Mouse (Mus musculus) midbrain, embryonic 16.5 days (tissue): ENCODE measurements around the gene Fstl5. TPM values are rescaled to one million over a fixed set of nuclear protein-coding genes. Genes with fewer than 3 reads are reported as not detected.

ENCODE experiments used
- ATAC-seq: fragments of 200-750 bp; cut with Nextera tagmentation; 2 replicates; pipeline ENCODE4 v1.8.0; 2017; ENCODE audit warnings: moderate TSS enrichment
- H3K27ac ChIP-seq: fragments of 300-500 bp; sonication (generic); 2 replicates; pipeline ENCODE4 v1.5.1; 2014; ENCODE audit warnings: mild to moderate bottlenecking, low read length, mixed read lengths
- H3K27me3 ChIP-seq: fragments of 300-500 bp; sonication (generic); 2 replicates; pipeline ENCODE4 v1.6.1; 2014; ENCODE audit warnings: low read depth, low read length, mixed read lengths; ENCODE audit not compliant: control insufficient read depth, insufficient read depth
- H3K36me3 ChIP-seq: fragments of 300-500 bp; sonication (generic); 2 replicates; pipeline ENCODE4 v1.6.1; 2014; ENCODE audit warnings: mild to moderate bottlenecking, low read length, moderate library complexity, mixed read lengths; ENCODE audit not compliant: control insufficient read depth, insufficient read depth
- H3K4me1 ChIP-seq: fragments of 300-500 bp; sonication (generic); 2 replicates; pipeline ENCODE4 v1.6.1; 2014; ENCODE audit warnings: mild to moderate bottlenecking, low read length, mixed read lengths; ENCODE audit not compliant: control insufficient read depth, insufficient read depth
- H3K4me2 ChIP-seq: fragments of 300-500 bp; sonication (generic); 2 replicates; pipeline ENCODE4 v1.6.1; 2014; ENCODE audit warnings: mild to moderate bottlenecking, low read length, mixed read lengths
- H3K4me3 ChIP-seq: fragments of 300-500 bp; sonication (generic); 2 replicates; pipeline ENCODE4 v1.5.1; 2014; ENCODE audit warnings: low read depth, mild to moderate bottlenecking, low read length, moderate library complexity, mixed read lengths
- H3K9ac ChIP-seq: fragments of 300-500 bp; sonication (generic); 2 replicates; pipeline ENCODE4 v1.6.1; 2014; ENCODE audit warnings: low read depth, low read length, mixed read lengths
- H3K9me3 ChIP-seq: fragments of 300-500 bp; sonication (generic); replicated peaks from 2 replicates; pipeline ENCODE4 v1.6.1; 2014; ENCODE audit warnings: mild to moderate bottlenecking, low read length, mixed read lengths; ENCODE audit not compliant: control insufficient read depth, poor library complexity, severe bottlenecking
- WGBS: fragments of 180-500 bp; shearing (Covaris S2); extraction: QIAGEN DNeasy Blood & Tissue Kit; methylation state at CpG from one replicate; pipeline ENCODE4 v1.1.7; 2014; 5-methylcytosine and 5-hydroxymethylcytosine counted together
- polyA plus RNA-seq: library from polyadenylated mRNA; unstranded; fragments of >200 nt; fragmentation: Nextera tagmentation; extraction: Ambion mirVana; gene quantifications from 2 replicates; pipeline ENCODE4 v1.2.1, GENCODE M21; 2015

The Fstl5 gene
- polyA plus RNA-seq, 1 experiment from 2014 or later = 56.3 TPM

- H3K36me3 ChIP-seq = no peaks in the 10 kb centered on the region
- 77% methylated on average over 4 of the region's 4 CpGs for WGBS
- no peak for ATAC-seq
- H3K9me3 ChIP-seq = no peaks in the 10 kb centered on the region
- no peak overlapping the region for H3K4me2 ChIP-seq
- no peak overlapping the region for H3K9ac ChIP-seq
- H3K4me3 ChIP-seq = no peak overlapping the region
- H3K27ac ChIP-seq = no peak overlapping the region
- no peaks in the 10 kb centered on the region for H3K27me3 ChIP-seq
- no peaks in the 10 kb centered on the region for H3K4me1 ChIP-seq
These were observed 519.1 kb downstream of the Fstl5 start for GRCm38 (mm10) chr3:76593148-76593547.

DNA sequence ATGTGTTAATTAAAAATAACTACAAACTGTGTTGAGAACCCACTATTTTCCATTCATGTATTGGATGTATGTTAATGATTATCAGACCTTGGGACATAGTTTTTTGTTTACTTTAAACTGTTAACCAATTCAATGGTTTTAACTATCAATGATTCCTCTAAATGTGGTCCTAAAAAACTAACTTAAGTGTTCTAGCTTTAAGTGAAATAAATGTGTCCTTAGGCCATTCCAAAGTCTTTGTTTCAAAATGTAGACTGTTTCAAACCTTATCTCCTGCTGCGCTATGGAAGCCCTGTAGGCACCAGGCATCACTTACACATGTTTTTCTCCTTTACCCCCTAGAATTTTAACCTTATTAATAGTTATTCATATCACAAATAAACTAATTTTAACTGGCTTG is 546.0 kb downstream of the Fstl5 start:
- H3K4me2 ChIP-seq = no peak overlapping the region
- H3K36me3 ChIP-seq = no peaks in the 10 kb centered on the region
- ATAC-seq = no peak
- H3K9me3 ChIP-seq = no peaks in the 10 kb centered on the region
- H3K27me3 ChIP-seq = no peaks in the 10 kb centered on the region
- no peak overlapping the region for H3K27ac ChIP-seq
- no peak overlapping the region for H3K9ac ChIP-seq
- H3K4me3 ChIP-seq = no peak overlapping the region
- no peaks in the 10 kb centered on the region for H3K4me1 ChIP-seq
- WGBS = 88% methylated on average over 1 of the region's 1 CpGs

DNA sequence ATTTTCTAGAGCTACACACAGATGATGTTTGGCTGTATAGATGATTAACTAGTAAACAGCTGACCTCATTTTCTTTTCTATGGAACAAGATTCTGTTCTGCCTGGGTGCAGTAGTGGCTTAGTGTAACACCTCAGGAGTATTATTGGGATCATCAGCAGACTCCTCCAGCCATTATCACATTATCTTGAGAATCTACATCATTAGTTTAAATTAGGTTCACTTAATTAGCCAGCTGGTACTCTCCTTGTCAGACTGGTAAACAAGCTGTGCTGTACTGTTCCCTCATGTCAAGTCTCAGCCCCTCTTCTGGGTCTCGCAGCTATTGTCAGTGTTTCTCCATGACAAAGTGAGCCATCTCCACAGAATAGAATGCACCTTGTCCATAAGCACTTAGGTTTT is 580.2 kb downstream of the Fstl5 start:
- peak; percentile 68; the same call in 1 of the 2 replicates for ATAC-seq
- Histone ChIP-seq H3K4me1 (no peaks in the 10 kb centered on the region), H3K27me3 (no peaks in the 10 kb centered on the region), H3K4me2 (no peak overlapping the region), H3K36me3 (no peaks in the 10 kb centered on the region), H3K27ac (no peak overlapping the region), H3K4me3 (no peak overlapping the region), H3K9me3 (no peaks in the 10 kb centered on the region), H3K9ac (no peak overlapping the region)
- WGBS = 77% methylated on average over 1 of the region's 1 CpGs

DNA sequence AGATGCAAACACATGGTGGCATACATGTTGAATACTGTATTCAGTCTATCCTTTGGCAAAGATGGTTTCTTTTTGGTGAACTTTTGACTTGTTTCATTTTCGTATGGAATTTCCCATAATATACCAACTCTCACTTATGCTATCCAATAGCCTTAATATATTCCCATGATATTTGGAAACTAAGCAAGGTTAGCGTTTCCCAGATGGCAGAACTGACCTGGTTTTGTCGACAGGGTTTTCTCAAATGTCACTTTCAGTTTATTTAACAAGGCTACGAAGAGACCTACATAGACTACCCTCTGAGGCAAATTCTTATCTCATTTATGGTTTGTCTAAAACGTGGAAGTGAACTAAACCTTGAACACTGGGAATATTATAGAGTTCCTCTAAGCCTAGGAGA is 596.8 kb downstream of the Fstl5 start:
- no peak overlapping the region for H3K27ac ChIP-seq
- H3K4me2 ChIP-seq = no peak overlapping the region
- WGBS = 73% methylated on average over 5 of the region's 5 CpGs
- H3K27me3 ChIP-seq = no peaks in the 10 kb centered on the region
- no peaks in the 10 kb centered on the region for H3K9me3 ChIP-seq
- no peak for ATAC-seq
- no peaks in the 10 kb centered on the region for H3K36me3 ChIP-seq
- no peak overlapping the region for H3K9ac ChIP-seq
- no peak overlapping the region for H3K4me3 ChIP-seq
- H3K4me1 ChIP-seq = no peaks in the 10 kb centered on the region

DNA sequence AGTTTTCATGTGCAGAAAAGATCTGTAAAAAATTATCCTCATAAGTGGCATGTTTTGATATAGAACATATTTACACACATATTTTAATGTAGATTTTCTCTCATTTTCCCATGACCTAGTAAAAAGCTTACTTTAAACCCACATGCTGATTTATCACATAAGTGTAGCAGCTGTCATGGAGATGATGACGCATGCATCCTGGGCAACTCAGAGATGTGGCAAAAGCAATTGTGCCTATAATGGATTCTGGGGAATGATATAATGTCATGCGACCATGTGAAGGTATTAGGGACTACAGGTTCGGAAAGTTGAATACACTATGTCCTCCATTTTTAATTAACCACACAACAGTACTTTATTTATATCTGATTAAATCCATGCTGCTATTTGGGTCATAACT is 601.9 kb downstream of the Fstl5 start:
- no peaks in the 10 kb centered on the region for H3K4me1 ChIP-seq
- no peaks in the 10 kb centered on the region for H3K36me3 ChIP-seq
- H3K9me3 ChIP-seq = no peaks in the 10 kb centered on the region
- no peak overlapping the region for H3K27ac ChIP-seq
- 91% methylated on average over 3 of the region's 3 CpGs for WGBS
- H3K4me3 ChIP-seq = no peak overlapping the region
- no peak for ATAC-seq
- no peak overlapping the region for H3K4me2 ChIP-seq
- no peaks in the 10 kb centered on the region for H3K27me3 ChIP-seq
- H3K9ac ChIP-seq = no peak overlapping the region

GRCm38 (mm10) chr3:76679853-76680545 is 605.9 kb downstream of the Fstl5 start:
- 0 out of 2 replicates have a peak, but pooled peaks have one; percentile 51 for ATAC-seq
- H3K4me1 ChIP-seq = no peaks in the 10 kb centered on the region
- H3K4me3 ChIP-seq = no peak overlapping the region
- no peaks in the 10 kb centered on the region for H3K27me3 ChIP-seq
- H3K9ac ChIP-seq = no peak overlapping the region
- H3K4me2 ChIP-seq = no peak overlapping the region
- no peaks in the 10 kb centered on the region for H3K9me3 ChIP-seq
- no peak overlapping the region for H3K27ac ChIP-seq
- 75% methylated on average over 5 of the region's 5 CpGs for WGBS
- H3K36me3 ChIP-seq = no peaks in the 10 kb centered on the region

- no peak for ATAC-seq
- no peak overlapping the region for H3K4me2 ChIP-seq
- H3K27ac ChIP-seq = no peak overlapping the region
- H3K4me1 ChIP-seq = no peaks in the 10 kb centered on the region
- H3K27me3 ChIP-seq = no peaks in the 10 kb centered on the region
- H3K9me3 ChIP-seq = no peaks in the 10 kb centered on the region
- WGBS = 85% methylated on average over 2 of the region's 2 CpGs
- H3K9ac ChIP-seq = no peak overlapping the region
- H3K36me3 ChIP-seq = no peaks in the 10 kb centered on the region
- no peak overlapping the region for H3K4me3 ChIP-seq
These were observed 606.4 kb downstream of the Fstl5 start for GRCm38 (mm10) chr3:76680546-76680883.

GRCm38 (mm10) chr3:76697134-76697629 is 623.1 kb downstream of the Fstl5 start:
- no peak overlapping the region for H3K4me3 ChIP-seq
- H3K4me2 ChIP-seq = no peak overlapping the region
- no peaks in the 10 kb centered on the region for H3K4me1 ChIP-seq
- H3K9me3 ChIP-seq = no peaks in the 10 kb centered on the region
- ATAC-seq = no peak
- no peak overlapping the region for H3K9ac ChIP-seq
- no peaks in the 10 kb centered on the region for H3K36me3 ChIP-seq
- 67% methylated on average over 1 of the region's 1 CpGs for WGBS
- no peaks in the 10 kb centered on the region for H3K27me3 ChIP-seq
- no peak overlapping the region for H3K27ac ChIP-seq

DNA sequence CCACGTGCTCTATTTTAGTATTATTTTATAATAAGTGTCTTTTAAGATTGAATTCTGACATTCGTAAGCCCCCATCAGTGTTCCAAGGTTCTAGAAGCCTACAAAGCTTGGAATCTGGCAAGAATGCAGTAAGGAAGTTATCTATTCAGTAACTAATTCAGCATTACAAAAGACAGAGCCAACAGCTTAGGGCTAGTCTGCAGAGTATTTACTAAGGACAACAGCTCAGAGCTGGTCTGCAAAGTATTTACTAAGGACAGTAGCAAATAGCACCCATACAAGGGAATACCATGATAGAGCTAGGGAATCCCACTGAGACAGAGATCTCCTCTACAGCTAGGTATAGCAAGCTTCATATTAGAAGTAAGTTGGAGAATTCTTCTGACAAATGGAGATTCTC is 665.2 kb downstream of the Fstl5 start:
- H3K36me3 ChIP-seq = no peaks in the 10 kb centered on the region
- no peaks in the 10 kb centered on the region for H3K27me3 ChIP-seq
- H3K27ac ChIP-seq = no peak overlapping the region
- WGBS = 83% methylated on average over 2 of the region's 2 CpGs
- ATAC-seq = no peak
- H3K4me2 ChIP-seq = no peak overlapping the region
- no peak overlapping the region for H3K9ac ChIP-seq
- no peak overlapping the region for H3K4me3 ChIP-seq
- no peaks in the 10 kb centered on the region for H3K4me1 ChIP-seq
- no peaks in the 10 kb centered on the region for H3K9me3 ChIP-seq
